Mouse (Mus musculus): ENCODE measurements around the gene Pigb.
"Not testable (repeated sequence)": the region's sequence is repeated elsewhere in the genome, so short reads cannot be mapped to it uniquely, and the experiment has no call there.

Gene Pigb

GRCm38 (mm10) chr9:73040080-73040479 is at the start of gene Pigb:
Gene Pigb, minus strand, starts transcription at chr9:73040378.
- DNase-seq, result no peak

GRCm38 (mm10) chr9:73089222-73089920 is 49.2 kb upstream of the Pigb start:
- DNase-seq, result no peak

DNA sequence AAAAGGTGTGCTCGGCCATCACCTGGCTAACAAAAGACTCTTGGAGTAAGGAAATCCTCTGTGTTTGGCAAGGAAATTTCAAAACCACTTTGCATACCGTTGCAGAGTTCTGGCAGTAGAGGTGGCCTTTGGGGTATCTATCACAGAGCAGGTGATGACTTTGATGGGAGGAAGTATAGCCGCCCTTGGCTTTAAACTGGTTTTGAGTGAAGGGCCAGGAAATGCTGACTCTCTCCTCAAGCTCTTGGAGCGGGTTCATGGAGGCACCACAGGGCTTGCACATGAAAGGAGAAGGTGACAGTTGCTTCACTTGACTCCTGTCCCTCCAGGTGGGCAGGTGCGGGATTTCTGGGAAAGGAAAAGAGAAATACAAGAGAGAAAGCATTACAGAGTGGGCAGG is 47.4 kb upstream of the Pigb start:
- DNase-seq, result no peak

- no peak for DNase-seq
Observed at GRCm38 (mm10) chr9:73087121-73087520, 46.9 kb upstream of the Pigb start.

GRCm38 (mm10) chr9:73085845-73086244 is 45.7 kb upstream of the Pigb start:
- DNase-seq, result no peak

GRCm38 (mm10) chr9:73083956-73084355 is 43.8 kb upstream of the Pigb start:
- no peak for DNase-seq

GRCm38 (mm10) chr9:73082291-73083000 is 42.3 kb upstream of the Pigb start:
- DNase-seq, result no peak

DNA sequence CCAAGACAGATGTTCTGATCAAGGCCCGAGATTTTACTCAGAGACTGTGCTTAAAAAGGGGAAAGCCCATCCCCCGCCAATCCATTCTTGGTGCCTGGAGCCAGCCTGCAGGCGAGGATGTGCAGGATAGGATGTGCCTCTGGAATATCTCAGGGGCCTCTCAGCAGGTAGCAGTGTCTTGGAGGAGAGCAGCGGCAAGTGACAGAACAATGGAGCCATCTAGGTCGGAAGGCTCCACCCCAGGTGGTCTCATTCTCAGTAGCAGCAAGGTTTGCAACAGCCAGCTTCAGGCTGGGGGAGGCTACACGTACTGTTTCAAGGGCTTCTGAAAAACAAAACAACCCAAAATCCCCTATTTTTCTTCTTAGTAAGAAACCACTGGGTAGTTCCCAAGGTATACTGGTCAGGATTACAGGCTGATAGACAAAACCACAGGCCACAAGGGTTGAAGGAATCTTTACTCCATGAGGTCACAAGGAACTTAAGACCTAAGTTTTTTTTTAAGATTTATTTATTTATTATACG is 39.7 kb upstream of the Pigb start:
- DNase-seq, result no peak

GRCm38 (mm10) chr9:73079349-73079748 is 39.2 kb upstream of the Pigb start:
- DNase-seq, result not testable (repeated sequence)

GRCm38 (mm10) chr9:73073169-73073568 is 33.0 kb upstream of the Pigb start:
- no peak for DNase-seq

DNA sequence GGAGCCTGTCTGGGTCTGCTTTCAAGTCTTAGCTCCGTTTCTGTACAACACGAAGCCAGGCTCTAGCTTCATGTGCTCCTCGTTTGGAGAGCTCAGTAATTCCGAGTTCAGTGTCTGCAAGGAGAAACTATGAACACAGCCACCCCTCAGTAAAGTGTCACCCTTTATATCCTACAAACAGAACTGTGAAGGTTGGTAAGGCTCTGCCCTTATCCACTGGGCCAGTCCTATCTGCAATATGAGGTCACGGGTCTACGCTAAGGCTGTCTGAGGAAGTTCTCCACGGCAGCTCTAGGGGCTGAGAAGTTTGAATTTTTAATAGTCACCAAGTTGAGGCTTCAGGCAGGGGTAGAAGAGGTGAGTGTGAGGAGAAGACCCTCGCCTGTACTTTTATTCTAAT is 32.2 kb upstream of the Pigb start:
- DNase-seq, result no peak

DNA sequence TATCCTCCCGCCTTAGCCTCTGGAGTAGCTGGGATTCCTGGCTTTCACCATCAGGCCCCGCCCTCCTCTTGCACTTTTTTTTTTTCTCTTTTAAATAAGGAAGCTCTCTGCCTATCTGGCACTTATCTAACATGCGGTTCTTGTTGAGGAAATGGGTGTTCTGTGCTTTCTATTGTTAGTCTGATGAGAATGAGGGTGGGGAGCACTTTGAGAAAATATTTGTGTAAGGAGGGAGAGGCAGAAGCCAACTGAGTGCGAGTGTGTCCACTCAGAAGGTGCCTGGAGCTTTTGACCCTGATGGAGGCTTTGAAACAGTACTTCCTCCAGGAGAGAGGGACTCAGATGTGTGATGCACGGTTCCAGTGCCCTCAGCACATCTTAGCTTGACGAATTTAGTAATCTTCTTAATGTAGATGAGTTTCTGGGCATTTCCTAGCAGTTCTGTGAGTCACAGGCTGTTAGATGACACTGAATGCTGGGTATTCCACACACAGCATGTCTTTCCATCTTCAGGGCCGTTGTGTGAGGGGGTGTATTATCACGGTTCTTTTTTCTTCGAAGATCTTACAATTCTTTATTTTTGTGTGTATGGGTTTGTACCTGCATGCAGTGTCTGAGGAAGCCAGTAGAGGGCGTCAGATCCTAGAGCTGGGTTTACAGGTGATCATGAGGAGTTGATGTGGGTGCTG is 30.9 kb upstream of the Pigb start:
- no peak for DNase-seq

- no peak for DNase-seq
Observed at GRCm38 (mm10) chr9:73068688-73069087, 28.5 kb upstream of the Pigb start.

DNA sequence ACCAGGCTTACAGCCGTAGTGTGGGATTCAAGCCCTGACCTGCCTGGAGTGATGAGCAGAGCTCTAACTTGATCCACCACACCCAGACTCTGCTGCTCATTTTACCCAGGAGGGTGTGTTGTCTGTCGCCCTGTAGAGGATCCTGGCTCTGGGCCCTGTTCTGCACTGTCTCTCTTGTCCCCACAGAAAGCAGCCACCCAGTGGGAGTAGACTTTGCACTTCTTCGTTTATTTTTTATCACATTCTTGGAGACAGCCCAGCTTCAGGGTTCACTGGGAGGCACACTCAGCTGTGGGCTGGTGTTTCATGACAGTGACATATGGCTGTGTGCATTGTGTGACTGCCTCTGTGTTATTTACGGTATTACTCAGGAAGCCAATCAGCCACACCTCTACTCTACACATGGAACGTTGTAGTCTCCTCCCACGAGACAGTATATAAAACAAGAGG is 28.1 kb upstream of the Pigb start:
- DNase-seq, result peak; percentile 33

GRCm38 (mm10) chr9:73067086-73067485 is 26.9 kb upstream of the Pigb start:
- no peak for DNase-seq

GRCm38 (mm10) chr9:73063621-73064290 is 23.6 kb upstream of the Pigb start:
- DNase-seq, result no peak

GRCm38 (mm10) chr9:73059224-73059623 is 19.0 kb upstream of the Pigb start:
- no peak for DNase-seq

- DNase-seq, result no peak
Observed at GRCm38 (mm10) chr9:73055441-73055911, 15.3 kb upstream of the Pigb start.

DNA sequence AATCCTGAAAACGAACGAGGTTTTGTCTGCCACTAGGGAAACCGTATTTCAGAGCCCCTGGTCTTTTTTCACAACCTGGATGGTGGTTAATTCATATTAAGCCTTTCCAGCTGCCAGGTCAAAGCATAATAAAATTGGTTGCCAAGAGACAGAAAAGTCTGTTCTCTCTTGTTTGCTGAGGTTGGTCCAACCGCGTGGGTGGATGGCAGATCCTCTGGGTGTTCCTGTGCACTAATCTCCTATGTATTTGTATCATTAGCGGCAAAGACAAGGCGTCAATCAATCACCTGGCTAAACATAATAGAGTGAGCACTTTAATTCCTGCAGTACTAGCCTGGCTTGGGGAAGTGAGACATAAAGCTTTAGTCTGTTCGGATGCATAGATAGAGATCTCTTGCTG is 10.4 kb upstream of the Pigb start:
- no peak for DNase-seq

DNA sequence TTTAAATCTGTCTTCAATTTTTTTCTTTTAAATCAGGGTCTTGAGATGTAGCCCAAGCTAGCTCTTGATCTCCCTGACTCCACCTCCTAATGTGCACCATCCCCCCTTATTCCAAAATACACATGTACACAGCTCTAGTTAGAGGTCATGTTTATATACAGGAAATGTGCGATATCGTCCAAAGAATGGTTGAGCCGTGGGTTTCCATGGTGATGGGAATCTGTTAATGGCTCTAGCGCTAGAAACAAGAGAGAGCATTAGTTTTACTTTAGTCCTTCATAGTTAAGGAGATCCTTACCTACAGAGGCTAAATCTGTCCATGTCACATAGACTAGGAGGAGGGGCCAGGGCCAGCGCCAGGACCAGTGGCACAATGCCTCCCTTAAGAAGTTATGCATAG is 9.7 kb upstream of the Pigb start:
- DNase-seq, result no peak

- no peak for DNase-seq
Observed at GRCm38 (mm10) chr9:73048927-73049326, 8.7 kb upstream of the Pigb start.

DNA sequence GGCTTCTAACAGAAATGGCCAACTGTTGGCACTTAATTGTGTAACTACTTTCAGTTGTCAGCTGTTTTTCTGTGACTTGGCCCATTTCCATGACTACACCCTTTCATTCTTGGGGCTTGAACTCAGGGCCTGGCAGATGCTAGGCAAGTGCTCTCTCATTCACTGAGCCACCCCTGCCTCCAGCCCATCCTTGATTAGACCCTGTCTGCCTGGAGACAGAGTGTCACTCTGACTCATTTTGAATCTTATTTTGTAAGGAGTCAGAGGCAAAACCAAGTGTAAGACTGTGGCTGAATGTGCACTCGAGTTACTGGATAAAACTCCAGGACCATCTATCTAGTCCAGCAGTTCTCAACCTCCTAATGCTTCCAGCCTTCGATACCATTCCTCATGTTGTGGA is 7.7 kb upstream of the Pigb start:
- DNase-seq, result no peak

DNA sequence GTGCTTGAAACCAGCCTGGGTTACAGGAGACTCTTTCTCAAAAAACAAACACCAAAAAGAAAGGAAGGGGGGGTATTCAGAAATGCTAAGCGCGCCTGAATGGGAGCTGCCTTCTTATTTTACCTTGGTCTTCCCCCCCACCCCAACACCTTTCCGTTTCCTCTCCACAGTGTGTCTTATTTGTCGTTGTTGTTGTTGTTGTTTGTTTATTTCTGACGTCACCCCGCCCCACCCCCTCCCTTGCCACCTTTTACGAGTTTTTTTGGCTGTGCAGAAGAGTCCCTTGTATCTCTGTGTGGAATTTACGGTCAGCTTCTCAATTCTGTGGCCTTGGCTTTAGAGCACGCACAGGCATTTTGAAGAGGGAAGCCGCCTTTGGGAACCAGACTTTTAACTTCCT is 5.5 kb upstream of the Pigb start:
- DNase-seq, result no peak
